Mouse (Mus musculus) WW6 (cell line): ENCODE data around the gene Mt3.
A peak's percentile ranks its signal among the peaks of the same experiment; 100 is the strongest.

ENCODE experiments used
- DNase-seq: peaks from one replicate; pipeline ENCODE4 v3.0.0-alpha.2; 2013; ENCODE audit warnings: low read depth, low spot score

Gene Mt3

DNA sequence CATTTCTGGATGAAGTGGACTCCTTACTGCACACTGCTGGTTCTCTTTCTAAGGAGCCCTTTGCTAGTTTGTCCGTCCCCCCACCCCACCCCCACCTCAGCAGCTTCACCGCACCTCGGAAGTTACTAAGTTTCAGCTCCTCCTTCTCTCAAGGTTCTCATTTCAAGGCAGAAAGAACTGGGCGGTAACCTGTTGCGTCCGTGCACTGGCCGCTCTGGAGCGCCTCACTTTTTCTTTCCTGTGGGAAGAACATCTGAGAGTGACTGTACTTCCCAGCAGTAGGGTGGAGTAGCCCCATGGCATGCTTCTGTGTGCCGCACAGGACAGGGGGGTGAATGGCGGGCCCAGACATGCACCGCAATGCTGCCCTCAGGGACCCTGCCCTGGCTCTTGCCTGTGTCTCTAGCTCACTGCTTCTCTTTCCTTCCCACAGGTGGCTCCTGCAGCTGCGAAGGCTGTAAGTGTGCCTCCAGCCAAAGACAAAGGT is 32.0 kb downstream of the Mt3 start:
- no peak for DNase-seq

- no peak for DNase-seq
These were observed 33.4 kb downstream of the Mt3 start for GRCm38 (mm10) chr8:94185791-94186190.

DNA sequence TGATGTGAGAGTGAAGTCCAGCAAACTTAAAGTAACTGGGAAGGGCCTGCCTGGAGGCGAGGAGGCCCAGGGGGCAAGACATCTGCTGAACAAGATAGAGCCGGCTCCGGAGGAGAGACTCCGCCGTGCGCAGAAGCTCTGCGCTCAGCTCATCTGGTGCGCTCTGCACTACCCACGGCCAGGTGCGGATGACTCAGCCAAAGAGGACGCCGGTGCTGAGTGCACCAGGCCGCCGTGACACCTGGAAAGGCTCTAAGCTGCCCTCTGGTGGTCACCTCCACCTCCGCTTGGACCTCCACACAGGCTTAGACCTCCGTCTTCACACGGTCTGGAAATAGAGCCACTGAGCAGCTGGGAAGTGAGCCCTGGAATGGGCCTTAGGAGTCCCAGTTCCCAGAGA is 34.1 kb downstream of the Mt3 start:
- peak; percentile 90 for DNase-seq

- DNase-seq, result no peak
These were observed 35.0 kb downstream of the Mt3 start for GRCm38 (mm10) chr8:94187290-94188002.

DNA sequence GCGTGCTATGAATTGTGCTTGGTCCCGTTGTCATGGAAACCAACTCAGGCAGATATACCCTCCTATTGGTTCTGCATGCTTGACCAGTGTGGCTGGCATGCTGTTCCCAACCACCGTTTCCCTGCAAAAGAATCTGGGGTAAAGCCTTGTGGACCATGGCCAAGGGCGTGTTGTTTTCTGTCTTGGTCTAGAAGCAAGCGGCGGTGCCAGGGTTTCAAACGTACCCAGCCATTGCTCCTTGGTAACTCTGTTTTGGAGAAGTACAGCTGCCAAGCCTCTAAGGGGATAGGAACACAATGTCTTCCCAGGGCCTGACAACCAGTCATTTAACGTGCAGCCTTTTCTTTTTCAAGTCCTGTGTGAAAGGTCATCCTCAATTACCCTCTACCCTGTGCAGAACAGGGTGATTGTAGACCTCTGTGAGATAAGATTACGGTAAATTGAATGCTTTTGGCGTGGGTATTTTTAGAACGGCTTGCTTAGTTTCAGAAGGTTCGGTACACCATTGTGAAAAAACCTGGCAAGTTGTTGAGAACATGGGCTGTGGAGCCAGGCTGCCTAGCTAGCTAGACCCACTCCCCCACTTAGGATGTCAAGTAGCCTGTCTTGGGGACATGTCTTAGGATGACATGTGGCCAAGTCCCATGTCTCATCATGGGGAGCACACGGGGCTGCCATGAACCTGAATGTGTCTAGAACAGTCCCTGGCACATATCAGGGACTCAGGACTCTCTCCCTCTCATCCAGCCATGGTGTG is 37.0 kb downstream of the Mt3 start:
- no peak for DNase-seq

- DNase-seq, result no peak
These were observed 38.8 kb downstream of the Mt3 start for GRCm38 (mm10) chr8:94191101-94191691.

GRCm38 (mm10) chr8:94192926-94193325 is 40.5 kb downstream of the Mt3 start:
- no peak for DNase-seq

GRCm38 (mm10) chr8:94194591-94195223 is 42.3 kb downstream of the Mt3 start:
- DNase-seq, result no peak

GRCm38 (mm10) chr8:94199202-94199869 is 46.9 kb downstream of the Mt3 start:
- DNase-seq, result no peak
